Mouse (Mus musculus): Measurements from ENCODE around the gene Olfr519.

Gene Olfr519

DNA sequence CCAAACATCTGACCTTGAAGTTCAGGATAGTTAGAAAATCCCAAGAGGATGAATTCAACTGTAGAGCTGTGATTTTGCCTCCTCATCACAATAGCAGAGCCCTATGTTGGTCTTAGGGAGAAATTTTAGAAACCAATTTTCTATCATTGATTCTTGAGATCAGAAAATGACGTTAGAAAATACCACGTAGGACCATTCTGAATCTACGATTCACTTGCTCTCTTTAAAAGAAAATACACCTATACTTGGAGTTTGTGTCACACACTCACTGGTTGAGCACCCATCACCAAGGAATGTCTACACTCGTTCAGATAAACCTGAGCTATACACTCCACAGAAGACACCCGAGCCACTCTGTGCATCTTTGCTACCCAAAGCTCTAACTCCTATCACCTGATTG, at the start of gene Olfr519:
Olfr519 (minus strand) TSS at position 101 of the 400 bp plus-strand sequence.
- in situ Hi-C loops (cut with MboI, MseI) = no loop called here

DNA sequence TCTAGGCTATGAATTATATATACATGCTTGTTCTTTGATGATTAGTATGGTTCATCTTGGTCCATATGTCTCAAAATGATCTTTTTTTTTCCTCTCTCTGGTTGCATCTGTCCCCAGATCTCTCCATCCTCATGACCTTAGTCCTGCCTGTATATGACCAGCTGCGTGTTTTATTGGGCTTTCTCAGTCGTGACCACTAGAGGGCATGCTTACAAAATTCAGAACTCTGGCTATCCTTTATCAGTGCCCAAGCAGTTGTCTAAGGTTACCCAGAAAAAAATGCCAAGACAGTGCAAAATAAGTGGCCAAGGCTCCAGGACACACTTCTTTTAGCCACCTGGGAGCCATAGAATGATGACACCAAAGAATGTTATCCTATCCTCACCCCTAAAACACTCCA, 49.8 kb upstream of the Olfr519 start:
- in situ Hi-C loops (cut with MboI, MseI) = no loop called here

GRCm38 (mm10) chr7:108941466-108941865, 47.2 kb upstream of the Olfr519 start:
- in situ Hi-C loops (cut with MboI, MseI) = no loop called here

DNA sequence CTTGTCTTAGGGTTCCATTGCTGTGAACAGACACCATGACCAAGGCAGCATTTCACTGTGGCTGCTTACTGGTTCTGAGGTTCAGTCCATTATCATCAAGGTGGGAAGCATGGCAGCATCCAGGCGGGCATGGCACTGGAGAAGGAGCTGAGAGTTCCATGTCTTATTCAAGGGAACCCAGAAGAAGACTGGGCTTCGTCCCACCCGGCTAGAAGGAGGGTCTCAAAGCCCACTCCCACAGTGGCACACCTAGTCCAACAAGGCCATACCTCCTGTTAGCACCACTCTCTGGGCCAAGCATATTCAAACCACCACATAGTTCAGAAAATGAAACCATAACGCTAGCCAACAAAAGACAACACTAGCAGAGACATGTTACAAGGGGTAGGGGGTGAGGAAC, 42.4 kb upstream of the Olfr519 start:
- in situ Hi-C loops (cut with MboI, MseI) = no loop called here

DNA sequence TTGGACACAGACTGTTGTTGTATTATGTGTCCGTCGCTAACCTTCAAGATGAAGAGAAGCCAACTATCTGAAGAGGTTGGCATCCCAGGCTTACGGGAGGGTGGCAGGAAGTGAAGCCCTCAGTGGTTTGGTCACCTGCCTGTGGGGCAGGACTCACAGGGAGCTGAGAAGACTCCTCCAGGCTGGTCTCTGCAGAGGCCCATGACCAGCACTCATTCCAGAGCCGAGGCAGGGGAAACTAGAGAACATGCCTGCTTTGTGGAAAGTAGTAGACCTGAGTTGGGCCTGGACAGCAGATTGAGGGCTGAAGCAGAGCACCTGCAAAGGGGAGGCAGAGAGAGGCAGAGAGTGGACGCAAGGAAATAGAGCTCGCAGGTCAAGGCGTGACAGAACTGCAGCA, 41.2 kb upstream of the Olfr519 start:
- in situ Hi-C loops (cut with MboI, MseI) = no loop called here

DNA sequence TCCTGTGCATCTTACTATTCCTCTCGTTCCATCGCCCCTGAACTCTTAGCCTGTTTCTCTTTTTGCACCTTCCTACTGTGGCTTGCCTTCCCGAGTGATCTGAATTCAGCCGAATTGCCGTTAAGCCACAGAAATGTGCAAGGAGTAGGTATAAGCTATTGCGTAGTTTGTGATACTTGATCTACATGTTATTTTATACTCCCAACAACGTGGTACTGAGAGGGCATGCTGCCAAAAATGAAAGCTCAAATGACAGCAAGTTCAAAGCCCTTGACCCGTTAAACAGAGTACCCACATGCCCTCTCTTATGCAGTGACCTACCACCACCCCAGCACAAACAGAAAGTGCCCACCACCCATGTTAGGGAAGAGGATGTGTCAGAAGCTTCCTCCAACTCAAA, 40.6 kb upstream of the Olfr519 start:
- in situ Hi-C loops (cut with MboI, MseI) = loop anchor here (5.0 kb wide), 1 partner anchor 118 kb away; no protein-coding TSS in a partner anchor

- in situ Hi-C loops (cut with MboI, MseI) = loop anchor here (5.0 kb wide), 1 partner anchor 117 kb away; no protein-coding TSS in a partner anchor
Observed at GRCm38 (mm10) chr7:108933794-108934731, 39.8 kb upstream of the Olfr519 start, which contains the start of gene Eif3f. Gene Eif3f (plus strand): TSS chr7:108934417.

GRCm38 (mm10) chr7:108929726-108930393, 35.6 kb upstream of the Olfr519 start, which contains the start of gene Nlrp10:
Gene Nlrp10 (minus strand): TSS chr7:108930178.
- in situ Hi-C loops (cut with MboI, MseI) = loop anchor here (5.0 kb wide), 1 partner anchor 113 kb away; no protein-coding TSS in a partner anchor

- in situ Hi-C loops (cut with MboI, MseI) = no loop called here
Observed at GRCm38 (mm10) chr7:108928280-108929188, 34.3 kb upstream of the Olfr519 start.

GRCm38 (mm10) chr7:108927043-108927442, 32.8 kb upstream of the Olfr519 start:
- in situ Hi-C loops (cut with MboI, MseI) = no loop called here

- in situ Hi-C loops (cut with MboI, MseI) = no loop called here
Observed at GRCm38 (mm10) chr7:108903969-108904368, 9.7 kb upstream of the Olfr519 start.

DNA sequence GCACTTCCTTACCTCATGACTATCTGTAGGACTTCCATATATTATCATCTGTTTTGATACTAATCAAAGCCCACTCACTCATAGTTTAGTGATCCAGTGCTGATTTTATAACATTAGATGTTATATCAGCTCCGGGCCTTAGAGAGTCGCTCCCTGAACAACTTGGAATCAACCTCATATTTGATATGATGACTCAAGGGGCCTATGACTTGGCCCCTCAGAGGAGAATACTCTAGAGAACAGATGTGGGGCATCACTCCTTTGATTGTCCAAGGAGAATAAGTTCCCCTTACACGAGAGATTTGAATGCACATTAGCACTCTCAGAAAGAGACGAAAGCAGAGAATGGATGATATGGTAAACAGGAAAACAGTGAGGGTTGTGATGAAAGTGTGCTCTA, 9.3 kb downstream of the Olfr519 start, which contains the start of gene Olfr518:
Olfr518 (minus strand) TSS at position 101 of the 400 bp plus-strand sequence.
- in situ Hi-C loops (cut with MboI, MseI) = no loop called here

- in situ Hi-C loops (cut with MboI, MseI) = no loop called here
Observed at GRCm38 (mm10) chr7:108872279-108872678, 21.9 kb downstream of the Olfr519 start, which contains the start of gene Olfr517. Gene Olfr517 (minus strand): TSS chr7:108872379.

- in situ Hi-C loops (cut with MboI, MseI) = no loop called here
Observed at GRCm38 (mm10) chr7:108850429-108850828, 43.8 kb downstream of the Olfr519 start, which contains the start of gene Olfr516. Gene Olfr516 (minus strand): TSS chr7:108850529.
